Comparison of ENCODE assay signal across 8 mouse cellular contexts in the genomic region with DNA sequence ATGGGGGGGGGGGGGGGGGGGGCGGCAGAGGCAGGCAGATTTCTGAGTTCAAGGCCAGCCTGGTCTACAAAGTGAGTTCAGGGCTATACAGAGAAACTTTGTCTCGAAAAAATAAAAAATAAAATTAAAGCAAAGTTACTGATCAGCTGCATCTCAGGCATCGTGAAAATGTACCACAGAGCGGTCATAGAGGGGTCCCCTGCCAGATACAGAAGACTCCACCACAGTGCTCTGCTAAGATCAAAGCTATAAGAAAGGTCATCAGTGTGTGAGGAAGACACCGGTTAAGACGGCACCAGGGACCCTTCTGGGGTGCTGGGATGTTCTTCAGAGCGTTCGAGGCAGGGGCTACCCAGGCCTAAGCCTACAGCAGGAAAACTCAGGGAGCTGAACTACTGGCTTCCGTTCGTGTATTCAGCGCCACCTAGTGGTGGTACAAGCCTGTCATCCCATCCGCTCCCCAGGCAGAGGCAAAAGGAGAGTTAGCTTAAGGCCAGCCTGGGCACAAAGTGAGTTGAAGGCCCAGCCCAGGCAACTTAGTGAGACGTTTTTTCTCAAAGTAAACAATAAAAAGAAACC. TPM values are rescaled to one million over a fixed set of nuclear protein-coding genes. Genes with fewer than 3 reads are reported as not detected.
DNase-seq lines count a peak whose midpoint lies in the region; ATAC-seq and TF ChIP-seq lines count a peak whose summit lies in the region.

No protein-coding gene starts in this region.

- no peak overlapping the region for H3K4me2 ChIP-seq in hindbrain, postnatal 0 days (ENCODE audit: low read depth, low read length)

- intact Hi-C loops in gastrocnemius, adult 2 months (cut with DNase I): loop anchor here (1.0 to 2.0 kb wide), 2 partner anchors 36 to 58 kb away; no protein-coding TSS in a partner anchor
- intact Hi-C loops in left cerebral cortex, postnatal 14 days (cut with DNase I): loop anchor here (2.0 kb wide), 1 partner anchor 58 kb away; no protein-coding TSS in a partner anchor

- peak; percentile 64 to 86 for DNase-seq in adrenal gland, adult (ENCODE audit: inconsistent age in 2 of 2, low spot score in 1 of 2)
- no peak for DNase-seq in adrenal gland, adult 8-10 months
- peak; percentile 69 to 83 for DNase-seq in cerebellum, postnatal 25 days
- peak; percentile 78 for DNase-seq in gastrocnemius, adult 2 months
- DNase-seq in hindbrain, postnatal 0 days (ENCODE audit: low spot score): peak; percentile 92
- DNase-seq in left cerebral cortex, postnatal 14 days (ENCODE audit: low spot score in 2 of 2): peak; percentile 77 to 81
- DNase-seq in spleen, adult 2 months (ENCODE audit: low read depth in 1 of 2, low spot score in 2 of 2): peak; percentile 29 to 46

- H3K4me1 ChIP-seq in hindbrain, postnatal 0 days (ENCODE audit: insufficient read depth, low read length): no peaks in the 10 kb centered on the region
- no peaks in the 10 kb centered on the region for H3K4me1 ChIP-seq in spleen, adult 2 months (ENCODE audit: control insufficient read depth, insufficient read depth, insufficient read length)

- peak; percentile 90 for TF ChIP-seq CTCF in gastrocnemius, adult 2 months (IDR thresholded peaks at IDR 0.05)
- TF ChIP-seq CTCF in hindbrain, postnatal 0 days (IDR thresholded peaks at IDR 0.05; ENCODE audit: low read depth): peak; percentile 97
- TF ChIP-seq CTCF in spleen, adult 2 months (IDR thresholded peaks at IDR 0.05; ENCODE audit: extremely low read depth, insufficient read depth, insufficient read length, insufficient replicate concordance): peak; percentile 77; the same call in 1 of the 2 replicates

- 25% methylated on average over 13 of the region's 13 CpGs for WGBS in hindbrain, postnatal 0 days
- WGBS in spleen, adult 2 months: 30% methylated on average over 13 of the region's 13 CpGs

- ATAC-seq in hindbrain, postnatal 0 days: peak; percentile 83
- ATAC-seq in megakaryocyte-erythroid progenitor cell, adult 5-6 weeks (replicated peaks; ENCODE audit: low FRiP score, low TSS enrichment, poor library complexity, severe bottlenecking): peak; percentile 91

- no peak overlapping the region for H3K27ac ChIP-seq in gastrocnemius, adult 2 months
- H3K27ac ChIP-seq in hindbrain, postnatal 0 days: no peak overlapping the region
- no peak overlapping the region for H3K27ac ChIP-seq in spleen, adult 2 months (ENCODE audit: insufficient read depth, low read length)

- no peaks in the 10 kb centered on the region for H3K27me3 ChIP-seq in hindbrain, postnatal 0 days (ENCODE audit: insufficient read depth, low read length)
- no peaks in the 10 kb centered on the region for H3K27me3 ChIP-seq in spleen, adult 2 months (ENCODE audit: control insufficient read depth, insufficient read depth, low read length)

- H3K9ac ChIP-seq in hindbrain, postnatal 0 days (replicated peaks; ENCODE audit: low read length): no peak overlapping the region

- H3K4me3 ChIP-seq in gastrocnemius, adult 2 months: no peak overlapping the region
- H3K4me3 ChIP-seq in hindbrain, postnatal 0 days (ENCODE audit: low read length): no peak overlapping the region
- no peak overlapping the region for H3K4me3 ChIP-seq in spleen, adult 2 months (ENCODE audit: extremely low read depth, insufficient read depth, insufficient read length)

- H3K9me3 ChIP-seq in hindbrain, postnatal 0 days (ENCODE audit: low read length): no peaks in the 10 kb centered on the region

- no peak for TF ChIP-seq POLR2A in spleen, adult 2 months (IDR thresholded peaks at IDR 0.05; ENCODE audit: low read depth, low read length)

- H3K36me3 ChIP-seq in hindbrain, postnatal 0 days (ENCODE audit: insufficient read depth, low read length): no peaks in the 10 kb centered on the region
- no peaks in the 10 kb centered on the region for H3K36me3 ChIP-seq in spleen, adult 2 months (ENCODE audit: control insufficient read depth, insufficient read depth, low read length)

RNA-seq across cellular contexts. Expression of a gene that starts 15.9 kb away (rescaled TPM):
- 10 to 100 TPM; 13.2 to 24.9 (median 19.0) TPM for total RNA-seq in adrenal gland, adult 8-10 months (2022)
- total RNA-seq in gastrocnemius, adult 2 months (2021): 1 to 10 TPM; 4.0 to 7.2 TPM
- 34.3 and 36.0 TPM in 2 replicates for total RNA-seq in hindbrain, postnatal 0 days (2014; rRNA removed)
- polyA plus RNA-seq in hindbrain, postnatal 0 days (2015; fragmentation: Nextera tagmentation; extraction: Ambion mirVana): 21.7 TPM in 2 replicates
- 10 to 100 TPM; 15.0 to 15.1 TPM for total RNA-seq in left cerebral cortex, postnatal 14 days (2021)
- total RNA-seq in megakaryocyte-erythroid progenitor cell, adult 5-6 weeks (2014; fragmentation: Nextera tagmentation): not detected in 2 replicates
- total RNA-seq in megakaryocyte-erythroid progenitor cell, adult 5-6 weeks (2017): not detected in 2 replicates
- polyA plus RNA-seq in spleen, adult 2 months (2012; rRNA removed): 11.7 and 15.0 TPM in 2 replicates

RNA-seq across cellular contexts. Expression of a gene that starts 18.5 kb away (rescaled TPM):
- total RNA-seq in adrenal gland, adult 8-10 months (2022): not detected
- total RNA-seq in gastrocnemius, adult 2 months (2021): under 1 TPM in 1 of 2 experiments, not detected in 1; 0.15 TPM
- total RNA-seq in hindbrain, postnatal 0 days (2014; rRNA removed): 0.58 and 1.1 TPM in 2 replicates
- 0.33 and 0.43 TPM in 2 replicates for polyA plus RNA-seq in hindbrain, postnatal 0 days (2015; fragmentation: Nextera tagmentation; extraction: Ambion mirVana)
- under 1 TPM; 0.25 to 0.33 TPM for total RNA-seq in left cerebral cortex, postnatal 14 days (2021)
- not detected in 2 replicates for total RNA-seq in megakaryocyte-erythroid progenitor cell, adult 5-6 weeks (2014; fragmentation: Nextera tagmentation)
- total RNA-seq in megakaryocyte-erythroid progenitor cell, adult 5-6 weeks (2017): not detected in 2 replicates
- polyA plus RNA-seq in spleen, adult 2 months (2012; rRNA removed): 0.14 and 0.19 TPM in 2 replicates

RNA-seq across cellular contexts. Expression of a gene that starts 53.2 kb away (rescaled TPM):
- 100 to 1,000 TPM in 1 of 4 experiments, 10 to 100 TPM in 3; 82.0 to 113 (median 91.2) TPM for total RNA-seq in adrenal gland, adult 8-10 months (2022)
- total RNA-seq in gastrocnemius, adult 2 months (2021): 100 to 1,000 TPM; 117 to 161 TPM
- total RNA-seq in hindbrain, postnatal 0 days (2014; rRNA removed): 16.1 and 16.2 TPM in 2 replicates
- polyA plus RNA-seq in hindbrain, postnatal 0 days (2015; fragmentation: Nextera tagmentation; extraction: Ambion mirVana): 34.9 and 35.9 TPM in 2 replicates
- total RNA-seq in left cerebral cortex, postnatal 14 days (2021): 10 to 100 TPM; 43.0 to 45.8 TPM
- total RNA-seq in megakaryocyte-erythroid progenitor cell, adult 5-6 weeks (2014; fragmentation: Nextera tagmentation): 170 and 205 TPM in 2 replicates
- 11.5 and 16.3 TPM in 2 replicates for total RNA-seq in megakaryocyte-erythroid progenitor cell, adult 5-6 weeks (2017)
- 93.7 and 133 TPM in 2 replicates for polyA plus RNA-seq in spleen, adult 2 months (2012; rRNA removed)

Comparison
In these comparisons a context has a peak if more than half of its experiments do, and no peak if none do; other contexts are left out.
1. RNA of a gene that starts 15.9 kb away (total RNA-seq): 34.3 to 36.0 TPM in hindbrain, postnatal 0 days, 13.2 to 24.9 TPM in adrenal gland, adult 8-10 months, 15.0 to 15.1 TPM in left cerebral cortex, postnatal 14 days and 4.0 to 7.2 TPM in gastrocnemius, adult 2 months; not detected in megakaryocyte-erythroid progenitor cell, adult 5-6 weeks; every median in the first group is over 4 times any median in the second.
2. Peak in every context shown above with its lines, with median percentiles within 50 percentile points of each other: CTCF ChIP-seq.